Mouse (Mus musculus): ENCODE measurements around the gene Tnip1. TPM values are rescaled to one million over a fixed set of nuclear protein-coding genes. Genes with fewer than 3 reads are reported as not detected.

Tnip1 gene
- polyA plus RNA-seq, 1 experiment = 20.6 TPM

- H3K36me3 ChIP-seq (ENCODE audit: control insufficient read depth, insufficient read depth, low read length) = no peaks in the 10 kb centered on the region
- peaks cover 7% of the 10 kb centered on the region; the same call in 1 of the 2 replicates for H3K4me1 ChIP-seq (ENCODE audit: control insufficient read depth, insufficient read depth, low read length)
- no peaks in the 10 kb centered on the region for H3K27me3 ChIP-seq (replicated peaks; ENCODE audit: control insufficient read depth, insufficient read depth, low read length)
- no peak overlapping the region for H3K4me3 ChIP-seq (ENCODE audit: insufficient read depth, low read depth, low read length)
- peak; percentile 79 for DNase-seq
- 38% methylated on average over 8 of the region's 8 CpGs for WGBS
- peak overlapping the region; percentile 71; the same call in 1 of the 2 replicates for H3K27ac ChIP-seq (ENCODE audit: insufficient read depth, low read depth, low read length)
- TF ChIP-seq CTCF (conservative IDR thresholded peaks at IDR 0.05; ENCODE audit: insufficient read depth, insufficient read length, low read depth, low read length) (no peak), POLR2A (IDR thresholded peaks at IDR 0.05; ENCODE audit: low read depth, low read length) (no peak)
These were observed 10.9 kb upstream of the Tnip1 start for GRCm38 (mm10) chr11:54973481-54974212.

DNA sequence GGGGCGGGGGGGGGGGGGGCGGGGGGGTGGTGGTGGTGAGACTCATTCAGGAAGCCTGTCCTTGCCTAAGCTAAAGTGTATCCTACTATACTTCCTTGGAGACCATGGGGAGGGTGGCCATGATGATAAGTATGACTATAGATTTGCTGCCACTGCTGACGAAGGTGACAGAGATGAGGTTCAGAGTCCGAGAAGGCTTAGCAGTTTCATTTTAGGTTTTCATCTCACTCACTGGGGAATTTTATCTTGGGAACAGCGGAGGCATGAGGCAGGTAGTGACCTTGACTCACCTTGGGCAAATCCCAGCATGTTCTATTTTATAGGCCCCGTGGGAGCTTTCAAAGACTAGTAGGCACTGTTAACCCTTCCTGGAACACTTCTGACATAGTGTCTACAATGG lies 10.1 kb upstream of the Tnip1 start:
- Histone ChIP-seq H3K27ac (ENCODE audit: insufficient read depth, low read depth, low read length) (no peak overlapping the region), H3K4me3 (ENCODE audit: insufficient read depth, low read depth, low read length) (no peak overlapping the region), H3K4me1 (ENCODE audit: control insufficient read depth, insufficient read depth, low read length) (peaks cover 7% of the 10 kb centered on the region; the same call in 1 of the 2 replicates), H3K27me3 (replicated peaks; ENCODE audit: control insufficient read depth, insufficient read depth, low read length) (no peaks in the 10 kb centered on the region), H3K36me3 (ENCODE audit: control insufficient read depth, insufficient read depth, low read length) (no peaks in the 10 kb centered on the region)
- TF ChIP-seq POLR2A (IDR thresholded peaks at IDR 0.05; ENCODE audit: low read depth, low read length) = no peak
- no peak for TF ChIP-seq CTCF (conservative IDR thresholded peaks at IDR 0.05; ENCODE audit: insufficient read depth, insufficient read length, low read depth, low read length)
- no peak for DNase-seq
- WGBS = 51% methylated on average over 6 of the region's 6 CpGs

DNA sequence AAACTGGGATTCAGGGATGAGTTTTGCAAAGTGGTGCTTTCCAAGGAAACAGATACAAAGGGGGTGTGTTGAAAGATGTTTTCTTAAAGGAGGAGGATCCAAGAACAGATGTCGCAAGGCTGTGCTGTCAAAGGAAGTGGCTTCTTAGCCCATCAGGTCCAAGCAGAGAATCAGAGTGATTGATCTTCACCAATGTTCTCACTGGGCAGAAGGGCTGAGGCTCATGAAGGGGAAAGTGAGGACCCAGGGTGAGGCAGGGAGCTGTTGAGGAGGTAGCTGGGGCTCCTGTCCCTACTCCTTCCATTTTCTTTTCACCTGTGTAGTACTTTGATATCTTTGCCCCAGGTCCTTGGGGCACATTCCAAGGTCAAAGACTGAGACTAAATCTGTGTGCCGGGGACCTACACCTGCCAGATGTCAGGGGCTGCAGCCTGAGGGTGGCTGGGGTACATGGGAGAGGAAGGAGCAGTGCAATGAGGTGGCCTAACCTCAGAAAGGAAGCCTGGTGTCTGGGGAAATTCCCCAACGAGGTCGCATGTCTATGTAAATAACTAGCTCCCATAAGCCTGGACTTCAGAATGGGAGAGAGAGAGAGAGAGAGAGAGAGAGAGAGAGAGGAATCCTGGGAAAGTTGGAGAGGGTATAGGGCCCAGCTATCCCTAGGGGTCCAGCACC lies 9.5 kb upstream of the Tnip1 start:
- Histone ChIP-seq H3K36me3 (ENCODE audit: control insufficient read depth, insufficient read depth, low read length) (no peaks in the 10 kb centered on the region), H3K27ac (ENCODE audit: insufficient read depth, low read depth, low read length) (no peak overlapping the region), H3K27me3 (replicated peaks; ENCODE audit: control insufficient read depth, insufficient read depth, low read length) (no peaks in the 10 kb centered on the region), H3K4me3 (ENCODE audit: insufficient read depth, low read depth, low read length) (no peak overlapping the region), H3K4me1 (ENCODE audit: control insufficient read depth, insufficient read depth, low read length) (peaks cover 7% of the 10 kb centered on the region; the same call in 1 of the 2 replicates)
- TF ChIP-seq POLR2A (IDR thresholded peaks at IDR 0.05; ENCODE audit: low read depth, low read length) = no peak
- TF ChIP-seq CTCF (conservative IDR thresholded peaks at IDR 0.05; ENCODE audit: insufficient read depth, insufficient read length, low read depth, low read length) = no peak
- 46% methylated on average over 4 of the region's 4 CpGs for WGBS
- DNase-seq = no peak

GRCm38 (mm10) chr11:54971365-54972048 lies 8.8 kb upstream of the Tnip1 start:
- no peak for DNase-seq
- Histone ChIP-seq H3K36me3 (ENCODE audit: control insufficient read depth, insufficient read depth, low read length) (no peaks in the 10 kb centered on the region), H3K4me3 (ENCODE audit: insufficient read depth, low read depth, low read length) (no peak overlapping the region), H3K27ac (ENCODE audit: insufficient read depth, low read depth, low read length) (no peak overlapping the region), H3K4me1 (ENCODE audit: control insufficient read depth, insufficient read depth, low read length) (peaks cover 7% of the 10 kb centered on the region; the same call in 1 of the 2 replicates), H3K27me3 (replicated peaks; ENCODE audit: control insufficient read depth, insufficient read depth, low read length) (no peaks in the 10 kb centered on the region)
- TF ChIP-seq POLR2A (IDR thresholded peaks at IDR 0.05; ENCODE audit: low read depth, low read length) = no peak
- no peak for TF ChIP-seq CTCF (conservative IDR thresholded peaks at IDR 0.05; ENCODE audit: insufficient read depth, insufficient read length, low read depth, low read length)
- WGBS = 65% methylated on average over 8 of the region's 8 CpGs

GRCm38 (mm10) chr11:54965234-54965633 lies 2.5 kb upstream of the Tnip1 start:
- Histone ChIP-seq H3K4me3 (ENCODE audit: insufficient read depth, low read depth, low read length) (no peak overlapping the region), H3K27me3 (replicated peaks; ENCODE audit: control insufficient read depth, insufficient read depth, low read length) (no peaks in the 10 kb centered on the region), H3K27ac (ENCODE audit: insufficient read depth, low read depth, low read length) (no peak overlapping the region), H3K4me1 (ENCODE audit: control insufficient read depth, insufficient read depth, low read length) (peaks cover 10% of the 10 kb centered on the region), H3K36me3 (ENCODE audit: control insufficient read depth, insufficient read depth, low read length) (no peaks in the 10 kb centered on the region)
- WGBS = 85% methylated on average over 6 of the region's 6 CpGs
- TF ChIP-seq POLR2A (IDR thresholded peaks at IDR 0.05; ENCODE audit: low read depth, low read length) = no peak
- no peak for TF ChIP-seq CTCF (conservative IDR thresholded peaks at IDR 0.05; ENCODE audit: insufficient read depth, insufficient read length, low read depth, low read length)
- no peak for DNase-seq

GRCm38 (mm10) chr11:54961921-54962320 lies 796 bp downstream of the Tnip1 start:
- H3K27me3 ChIP-seq (replicated peaks; ENCODE audit: control insufficient read depth, insufficient read depth, low read length) = no peaks in the 10 kb centered on the region
- WGBS = 41% methylated on average over 3 of the region's 3 CpGs
- DNase-seq = peak; percentile 38
- H3K36me3 ChIP-seq (ENCODE audit: control insufficient read depth, insufficient read depth, low read length) = no peaks in the 10 kb centered on the region
- peaks cover 10% of the 10 kb centered on the region for H3K4me1 ChIP-seq (ENCODE audit: control insufficient read depth, insufficient read depth, low read length)
- H3K27ac ChIP-seq (ENCODE audit: insufficient read depth, low read depth, low read length) = no peak overlapping the region
- no peak overlapping the region for H3K4me3 ChIP-seq (ENCODE audit: insufficient read depth, low read depth, low read length)
- TF ChIP-seq CTCF (conservative IDR thresholded peaks at IDR 0.05; ENCODE audit: insufficient read depth, insufficient read length, low read depth, low read length) (no peak), POLR2A (IDR thresholded peaks at IDR 0.05; ENCODE audit: low read depth, low read length) (no peak)
